8 mouse cellular contexts compared by ENCODE assay signal in genomic region chr9:57589224-57590126, GRCm38 (mm10). TPM values are rescaled to one million over a fixed set of nuclear protein-coding genes. Genes with fewer than 3 reads are reported as not detected.
A peak's percentile ranks its signal among the peaks of the same experiment; 100 is the strongest.
DNase-seq lines count a peak whose midpoint lies in the region; ATAC-seq and TF ChIP-seq lines count a peak whose summit lies in the region.

Ulk3 (plus strand) TSS chr9:57589452.

- 1% methylated on average over 50 of the region's 58 CpGs for WGBS in forebrain, embryonic 13.5 days
- WGBS in heart, postnatal 0 days = under 1% methylated on average over 56 of the region's 58 CpGs
- WGBS in neural tube, embryonic 14.5 days = under 1% methylated on average over 58 of the region's 58 CpGs

- H3K4me1 ChIP-seq in ES-Bruce4 (ENCODE audit: control insufficient read depth, insufficient read depth, low read length) = no peaks in the 10 kb centered on the region
- H3K4me1 ChIP-seq in forebrain, embryonic 13.5 days = peaks cover 19% of the 10 kb centered on the region
- peaks cover 9% of the 10 kb centered on the region; the same call in 1 of the 2 replicates for H3K4me1 ChIP-seq in heart, postnatal 0 days (ENCODE audit: control insufficient read depth, insufficient read depth)
- H3K4me1 ChIP-seq in neural tube, embryonic 14.5 days (ENCODE audit: control insufficient read depth, insufficient read depth, low read length) = no peaks in the 10 kb centered on the region; the same call in 1 of the 2 replicates
- H3K4me1 ChIP-seq in testis, adult 2 months (ENCODE audit: control insufficient read depth, insufficient read depth, low read length) = peaks cover 5% of the 10 kb centered on the region

- H3K9me3 ChIP-seq in ES-Bruce4 (replicated peaks; ENCODE audit: control insufficient read depth, insufficient read depth, low read length, poor library complexity, severe bottlenecking) = no peaks in the 10 kb centered on the region
- no peaks in the 10 kb centered on the region for H3K9me3 ChIP-seq in forebrain, embryonic 13.5 days (replicated peaks)
- no peaks in the 10 kb centered on the region for H3K9me3 ChIP-seq in heart, postnatal 0 days (replicated peaks; ENCODE audit: control insufficient read depth, low read length)
- no peaks in the 10 kb centered on the region for H3K9me3 ChIP-seq in neural tube, embryonic 14.5 days (ENCODE audit: control insufficient read depth, low read length)

- TF ChIP-seq POLR2A in ES-Bruce4 (IDR thresholded peaks at IDR 0.05; ENCODE audit: insufficient read depth, low read length) = no peak
- no peak for TF ChIP-seq POLR2A in testis, adult 2 months (IDR thresholded peaks at IDR 0.05; ENCODE audit: control insufficient read depth, low read depth, low read length)

- TF ChIP-seq CTCF in ES-Bruce4 (IDR thresholded peaks at IDR 0.05; ENCODE audit: low read depth, low read length) = no peak
- TF ChIP-seq CTCF in heart, postnatal 0 days (IDR thresholded peaks at IDR 0.05; ENCODE audit: low read depth) = peak; percentile 18; the same call in 1 of the 2 replicates
- no peak for TF ChIP-seq CTCF in testis, adult 2 months (IDR thresholded peaks at IDR 0.05; ENCODE audit: control insufficient read depth, insufficient read depth, insufficient replicate concordance, low read depth, low read length)

- TF ChIP-seq EP300 in ES-Bruce4 (IDR thresholded peaks at IDR 0.05; ENCODE audit: insufficient read depth, low read depth, low read length) = 0 out of 2 replicates have a peak, but pooled peaks have one; percentile 62
- TF ChIP-seq EP300 in heart, postnatal 0 days (IDR thresholded peaks at IDR 0.05; ENCODE audit: low read depth) = no peak

- peak; percentile 88 for ATAC-seq in forebrain, embryonic 13.5 days
- ATAC-seq in heart, postnatal 0 days (ENCODE audit: insufficient read depth, low read depth) = peak; percentile 84
- ATAC-seq in neural tube, embryonic 14.5 days (ENCODE audit: low read depth) = peak; percentile 87

- H3K36me3 ChIP-seq in ES-Bruce4 (ENCODE audit: control insufficient read depth, insufficient read depth, low read length, poor library complexity, severe bottlenecking) = no peaks in the 10 kb centered on the region
- peaks cover 58% of the 10 kb centered on the region for H3K36me3 ChIP-seq in forebrain, embryonic 13.5 days (ENCODE audit: poor library complexity, severe bottlenecking)
- H3K36me3 ChIP-seq in heart, postnatal 0 days (replicated peaks; ENCODE audit: control insufficient read depth, insufficient read depth, low read length) = peaks cover 56% of the 10 kb centered on the region
- H3K36me3 ChIP-seq in neural tube, embryonic 14.5 days (ENCODE audit: control insufficient read depth, insufficient read depth, low read length) = peaks cover 30% of the 10 kb centered on the region
- no peaks in the 10 kb centered on the region for H3K36me3 ChIP-seq in testis, adult 2 months (ENCODE audit: control insufficient read depth, insufficient read depth, low read length)

- H3K4me2 ChIP-seq in forebrain, embryonic 13.5 days = peak within 1 kb of the TSS; percentile 73
- peak within 1 kb of the TSS; percentile 87 for H3K4me2 ChIP-seq in heart, postnatal 0 days (ENCODE audit: low read depth, low read length)
- H3K4me2 ChIP-seq in neural tube, embryonic 14.5 days (ENCODE audit: low read depth, low read length) = peak within 1 kb of the TSS; percentile 92

- H3K27ac ChIP-seq in ES-Bruce4 (ENCODE audit: insufficient read depth, low read length) = peak within 1 kb of the TSS; percentile 55
- peak within 1 kb of the TSS; percentile 57 for H3K27ac ChIP-seq in forebrain, embryonic 13.5 days
- H3K27ac ChIP-seq in heart, postnatal 0 days (ENCODE audit: low read depth) = peak within 1 kb of the TSS; percentile 71
- H3K27ac ChIP-seq in neural tube, embryonic 14.5 days (ENCODE audit: low read depth, low read length) = peak within 1 kb of the TSS; percentile 81
- H3K27ac ChIP-seq in testis, adult 2 months (ENCODE audit: control insufficient read depth, insufficient read depth, low read depth, low read length) = peak within 1 kb of the TSS; percentile 59

- peak; percentile 55 for DNase-seq in c-Kit-positive CD71-positive TER-119-positive erythroid progenitor cells, embryonic 14.5 days (ENCODE audit: low spot score)
- peak; percentile 70 for DNase-seq in heart, postnatal 0 days (ENCODE audit: low spot score)
- DNase-seq in kidney, postnatal 4 days = peak; percentile 84 to 90
- peak; percentile 87 to 90 for DNase-seq in lung, adult 18-20 months

- H3K27me3 ChIP-seq in ES-Bruce4 (ENCODE audit: control insufficient read depth, insufficient read depth, low read length, poor library complexity, severe bottlenecking) = no peaks in the 10 kb centered on the region
- no peaks in the 10 kb centered on the region for H3K27me3 ChIP-seq in forebrain, embryonic 13.5 days
- no peaks in the 10 kb centered on the region for H3K27me3 ChIP-seq in heart, postnatal 0 days (ENCODE audit: control insufficient read depth, insufficient read depth, low read length)
- H3K27me3 ChIP-seq in neural tube, embryonic 14.5 days (ENCODE audit: control insufficient read depth, insufficient read depth, low read length) = no peaks in the 10 kb centered on the region
- H3K27me3 ChIP-seq in testis, adult 2 months (ENCODE audit: control insufficient read depth, insufficient read depth, low read length) = no peaks in the 10 kb centered on the region

- H3K4me3 ChIP-seq in ES-Bruce4 (ENCODE audit: low read depth, low read length) = peak within 1 kb of the TSS; percentile 83
- H3K4me3 ChIP-seq in forebrain, embryonic 13.5 days = peak within 1 kb of the TSS; percentile 76
- peak within 1 kb of the TSS; percentile 74 for H3K4me3 ChIP-seq in heart, postnatal 0 days (ENCODE audit: low read depth, low read length)
- peak within 1 kb of the TSS; percentile 76 for H3K4me3 ChIP-seq in neural tube, embryonic 14.5 days (ENCODE audit: low read depth, low read length)
- peak within 1 kb of the TSS; percentile 92 for H3K4me3 ChIP-seq in testis, adult 2 months (ENCODE audit: control insufficient read depth, low read depth, low read length)

- H3K9ac ChIP-seq in ES-Bruce4 (ENCODE audit: low read depth, poor library complexity, severe bottlenecking) = peak within 1 kb of the TSS; percentile 75
- peak within 1 kb of the TSS; percentile 82 for H3K9ac ChIP-seq in forebrain, embryonic 13.5 days
- H3K9ac ChIP-seq in heart, postnatal 0 days (replicated peaks; ENCODE audit: low read depth, low read length) = peak within 1 kb of the TSS; percentile 73
- H3K9ac ChIP-seq in neural tube, embryonic 14.5 days (replicated peaks; ENCODE audit: low read depth, low read length) = peak within 1 kb of the TSS; percentile 75

RNA-seq across cellular contexts. Expression of gene Ulk3, which starts in this region (rescaled TPM):
- 10.1 TPM in 2 replicates for polyA plus RNA-seq in ES-Bruce4 (2011; ENCODE audit: insufficient read depth, insufficient read length, low read depth, missing spikeins)
- polyA plus RNA-seq in forebrain, embryonic 13.5 days (2015; fragmentation: Nextera tagmentation; extraction: Ambion mirVana) = 20.0 and 20.3 TPM in 2 replicates
- 28.1 and 189 TPM in 2 replicates for total RNA-seq in heart, postnatal 0 days (2014; rRNA removed; ENCODE audit: low replicate concordance)
- 6.6 and 8.0 TPM in 2 replicates for polyA plus RNA-seq in heart, postnatal 0 days (2015; fragmentation: Nextera tagmentation; extraction: Ambion mirVana)
- polyA plus RNA-seq in neural tube, embryonic 14.5 days (2014; fragmentation: Nextera tagmentation; extraction: Ambion mirVana) = 26.1 and 28.4 TPM in 2 replicates
- polyA plus RNA-seq in testis, adult 2 months (2012; rRNA removed) = 9.2 and 9.5 TPM in 2 replicates

Comparison
In these comparisons a context has a peak if more than half of its experiments do, and no peak if none do; other contexts are left out.
1. Peak in every context shown above with its lines: DNase-seq, ATAC-seq, H3K4me3 ChIP-seq and H3K27ac ChIP-seq.